Mouse (Mus musculus): ENCODE measurements at regions not wholly inside any gene's neighbourhood (a gene's known extent, or its start where the extent isn't known, plus 50 kb on each side); places are given as distances from the start of the nearest gene placed in this dataset.

DNA sequence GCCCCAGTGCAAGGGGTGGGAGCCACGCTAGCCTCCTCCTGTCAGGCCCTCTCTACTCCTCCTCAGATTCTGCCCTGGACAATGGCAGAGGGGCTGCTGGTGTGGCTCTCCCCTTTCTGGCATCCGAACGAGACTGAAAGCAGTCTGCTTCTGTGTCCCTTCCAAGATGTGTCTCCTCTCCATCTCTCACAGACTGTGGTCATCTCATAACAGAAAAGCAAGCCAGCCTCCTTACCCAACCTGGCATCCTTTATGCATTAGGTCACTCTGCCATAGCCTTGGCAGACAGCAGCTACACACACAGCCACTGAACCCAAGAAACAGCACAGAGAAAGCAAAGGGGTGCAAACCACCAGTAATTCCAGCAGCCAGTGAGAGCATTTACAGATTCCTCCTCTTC, 213.2 kb downstream of the Mroh4 start:
- TF ChIP-seq CTCF (IDR thresholded peaks at IDR 0.05; ENCODE audit: extremely low read depth, insufficient read depth, low read length): no peak
- no peak for TF ChIP-seq POLR2A (IDR thresholded peaks at IDR 0.05; ENCODE audit: extremely low read depth, insufficient read depth, low read length)

Data from cortical plate, adult 2 months (tissue).